Mouse (Mus musculus) cortical plate, adult 2 months (tissue): ENCODE measurements around the gene Zfp740. TPM values are rescaled to one million over a fixed set of nuclear protein-coding genes. Genes with fewer than 3 reads are reported as not detected.

Experiments
- H3K27ac ChIP-seq: fragments of 200-500 bp; 2 replicates; pipeline ENCODE4 v1.5.1; 2012; ENCODE audit warnings: low read length, control low read depth, inconsistent platforms; ENCODE audit not compliant: insufficient read depth
- H3K4me1 ChIP-seq: fragments of 200-500 bp; 2 replicates; pipeline ENCODE4 v1.6.1; 2011; ENCODE audit warnings: low read length; ENCODE audit not compliant: control insufficient read depth, insufficient read depth
- H3K4me3 ChIP-seq: fragments of 200-500 bp; 2 replicates; pipeline ENCODE4 v1.5.1; 2011; ENCODE audit warnings: mild to moderate bottlenecking, low read length, control low read depth; ENCODE audit not compliant: insufficient read depth
- CTCF ChIP-seq: fragments of 200-500 bp; IDR thresholded peaks from 2 replicates; pipeline ENCODE4 v1.5.1; 2011; ENCODE audit warnings: mild to moderate bottlenecking, control low read depth, low read length; ENCODE audit not compliant: insufficient read depth; ENCODE audit errors: extremely low read depth
- POLR2A ChIP-seq: fragments of 200-500 bp; IDR thresholded peaks from 2 replicates; pipeline ENCODE4 v1.6.1; 2011; ENCODE audit warnings: mild to moderate bottlenecking, low read length, control low read depth; ENCODE audit not compliant: insufficient read depth; ENCODE audit errors: extremely low read depth
- polyA plus RNA-seq: library from polyadenylated mRNA; depleted of rRNA; stranded (reverse); fragments of >200 nt; gene quantifications from 2 replicates; pipeline ENCODE4 v1.2.3, GENCODE M21; 2012

Gene Zfp740
- polyA plus RNA-seq, 1 experiment, result 51.3 TPM

- no peak overlapping the region for H3K27ac ChIP-seq
- H3K4me3 ChIP-seq, result no peak overlapping the region
- no peak for TF ChIP-seq POLR2A
- TF ChIP-seq CTCF, result no peak
- peaks cover 10% of the 10 kb centered on the region; the same call in 1 of the 2 replicates for H3K4me1 ChIP-seq
Observed at GRCm38 (mm10) chr15:102207351-102207750, 4.3 kb downstream of the Zfp740 start.

- Histone ChIP-seq H3K4me3 (no peak overlapping the region), H3K27ac (no peak overlapping the region), H3K4me1 (peaks cover 9% of the 10 kb centered on the region; the same call in 1 of the 2 replicates)
- TF ChIP-seq POLR2A, result no peak
- no peak for TF ChIP-seq CTCF
Observed at GRCm38 (mm10) chr15:102208092-102208561, 5.1 kb downstream of the Zfp740 start.

- H3K4me3 ChIP-seq, result no peak overlapping the region
- no peak overlapping the region for H3K27ac ChIP-seq
- H3K4me1 ChIP-seq, result peaks cover 9% of the 10 kb centered on the region; the same call in 1 of the 2 replicates
- TF ChIP-seq CTCF (no peak), POLR2A (no peak)
Observed at GRCm38 (mm10) chr15:102209114-102209513, 6.1 kb downstream of the Zfp740 start.

- Histone ChIP-seq H3K4me1 (peaks cover 6% of the 10 kb centered on the region; the same call in 1 of the 2 replicates), H3K4me3 (no peak overlapping the region), H3K27ac (no peak overlapping the region)
- TF ChIP-seq CTCF (no peak), POLR2A (no peak)
Observed at GRCm38 (mm10) chr15:102210816-102211215, 7.8 kb downstream of the Zfp740 start.

- H3K4me1 ChIP-seq, result peaks cover 3% of the 10 kb centered on the region; the same call in 1 of the 2 replicates
- no peak overlapping the region for H3K4me3 ChIP-seq
- TF ChIP-seq POLR2A (no peak), CTCF (no peak)
- H3K27ac ChIP-seq, result no peak overlapping the region
Observed at GRCm38 (mm10) chr15:102211895-102212294, 8.8 kb downstream of the Zfp740 start.

- Histone ChIP-seq H3K4me3 (no peak overlapping the region), H3K4me1 (no peaks in the 10 kb centered on the region), H3K27ac (no peak overlapping the region)
- TF ChIP-seq POLR2A, result no peak
- no peak for TF ChIP-seq CTCF
Observed at GRCm38 (mm10) chr15:102214132-102214531, 11.1 kb downstream of the Zfp740 start.

- Histone ChIP-seq H3K27ac (no peak overlapping the region), H3K4me1 (no peaks in the 10 kb centered on the region), H3K4me3 (no peak overlapping the region)
- no peak for TF ChIP-seq POLR2A
Observed at GRCm38 (mm10) chr15:102215624-102216023, 12.6 kb downstream of the Zfp740 start.

GRCm38 (mm10) chr15:102216459-102217228 lies 13.6 kb downstream of the Zfp740 start:
- no peak overlapping the region for H3K4me3 ChIP-seq
- TF ChIP-seq POLR2A, result no peak
- TF ChIP-seq CTCF, result no peak
- H3K27ac ChIP-seq, result no peak overlapping the region
- no peaks in the 10 kb centered on the region for H3K4me1 ChIP-seq

GRCm38 (mm10) chr15:102217325-102217724 lies 14.3 kb downstream of the Zfp740 start:
- Histone ChIP-seq H3K4me1 (0 out of 2 replicates have a peak, but pooled peaks cover under 1% of the 10 kb centered on the region), H3K4me3 (no peak overlapping the region), H3K27ac (no peak overlapping the region)
- TF ChIP-seq POLR2A (no peak), CTCF (no peak)

- TF ChIP-seq POLR2A (no peak), CTCF (no peak)
- no peak overlapping the region for H3K4me3 ChIP-seq
- no peak overlapping the region for H3K27ac ChIP-seq
- 0 out of 2 replicates have a peak, but pooled peaks cover 2% of the 10 kb centered on the region for H3K4me1 ChIP-seq
Observed at GRCm38 (mm10) chr15:102222386-102222785, 19.3 kb downstream of the Zfp740 start.
